12 mouse cellular contexts compared by ENCODE assay signal in the genomic region with DNA sequence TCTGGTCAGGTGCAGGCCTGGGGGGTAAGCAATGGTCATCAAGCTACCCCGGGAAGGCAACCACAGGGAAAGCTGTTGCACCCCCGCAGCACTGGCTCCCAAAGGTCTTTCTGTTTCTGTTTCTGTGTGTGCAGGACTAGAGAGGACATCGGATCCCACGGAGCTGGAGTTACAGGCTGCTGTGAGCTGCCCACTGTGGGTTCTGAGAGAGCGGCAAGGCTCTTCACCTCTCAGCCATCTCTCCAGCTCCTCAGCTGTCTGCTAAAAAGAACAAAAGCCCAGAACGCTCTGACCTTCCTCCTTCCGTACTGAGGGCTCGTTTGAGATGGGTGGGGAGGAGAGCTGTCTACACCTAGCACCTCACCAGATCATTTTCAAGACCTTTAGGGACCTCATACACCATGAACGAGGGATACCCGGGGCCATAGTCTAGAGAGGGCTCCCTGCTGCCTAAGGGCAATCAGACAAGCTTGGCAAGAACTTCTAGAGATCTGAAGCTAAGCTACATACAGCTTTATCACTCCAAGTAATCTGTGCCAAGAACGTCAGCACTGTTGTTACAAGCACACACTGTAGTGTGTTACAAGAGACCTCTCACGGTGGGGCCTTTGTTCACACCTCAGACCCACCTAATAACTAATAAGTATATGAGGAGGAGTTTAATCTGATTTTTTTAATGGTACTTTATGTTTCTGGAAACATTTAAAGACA. TPM values are rescaled to one million over a fixed set of nuclear protein-coding genes. Genes with fewer than 3 reads are reported as not detected.
DNase-seq lines count a peak whose midpoint lies in the region; ATAC-seq and TF ChIP-seq lines count a peak whose summit lies in the region.
"Had no signal": no experiment of that assay in that cellular context is flagged by ENCODE, and none has a peak within 500 bp of the region (broad histone marks: within the 10 kb centered on the region; RNA-seq: fewer than 3 reads in every experiment).

No protein-coding gene starts in this region.

- 52% methylated on average over 12 of the region's 12 CpGs for WGBS in forebrain, embryonic 15.5 days
- 71% methylated on average over 12 of the region's 12 CpGs for WGBS in forebrain, embryonic 12.5 days
- 65% methylated on average over 12 of the region's 12 CpGs for WGBS in intestine, embryonic 15.5 days

- H3K9ac ChIP-seq in forebrain, embryonic 15.5 days (replicated peaks): no peak overlapping the region
- no peak overlapping the region for H3K9ac ChIP-seq in forebrain, embryonic 12.5 days
- no peak overlapping the region for H3K9ac ChIP-seq in intestine, embryonic 15.5 days
- H3K9ac ChIP-seq: liver, postnatal 0 days had no signal

- no peaks in the 10 kb centered on the region for H3K9me3 ChIP-seq in forebrain, embryonic 15.5 days
- no peaks in the 10 kb centered on the region for H3K9me3 ChIP-seq in forebrain, embryonic 12.5 days
- no peaks in the 10 kb centered on the region for H3K9me3 ChIP-seq in intestine, embryonic 15.5 days

- no peak overlapping the region for H3K4me2 ChIP-seq in forebrain, embryonic 15.5 days (replicated peaks)
- no peak overlapping the region for H3K4me2 ChIP-seq in forebrain, embryonic 12.5 days
- H3K4me2 ChIP-seq in intestine, embryonic 15.5 days (replicated peaks): no peak overlapping the region

- peaks cover 36% of the 10 kb centered on the region for H3K4me1 ChIP-seq in forebrain, embryonic 15.5 days
- H3K4me1 ChIP-seq in forebrain, embryonic 12.5 days: peaks cover 23% of the 10 kb centered on the region
- H3K4me1 ChIP-seq in intestine, embryonic 15.5 days (replicated peaks): peaks cover 16% of the 10 kb centered on the region

- no peak for TF ChIP-seq CTCF in left cerebral cortex, adult 2 months (IDR thresholded peaks at IDR 0.05)

- peak; percentile 44 for ATAC-seq in forebrain, embryonic 15.5 days (replicated peaks)
- ATAC-seq in forebrain, embryonic 12.5 days (ENCODE audit: low FRiP score): no peak
- ATAC-seq in common myeloid progenitor, adult 5-6 weeks (replicated peaks; ENCODE audit: low read depth, poor library complexity, severe bottlenecking): peak; percentile 42; the same call in 1 of the 2 replicates
- ATAC-seq in intestine, embryonic 15.5 days: peak; percentile 43
- no peak for ATAC-seq in inflammation-experienced regulatory T-cells, adult 6 months
- ATAC-seq in erythroid progenitor cell, adult 5-6 weeks (replicated peaks; ENCODE audit: low FRiP score, poor library complexity, severe bottlenecking): no peak
- ATAC-seq: liver, postnatal 0 days had no signal

- no peak overlapping the region for H3K4me3 ChIP-seq in forebrain, embryonic 15.5 days
- H3K4me3 ChIP-seq in forebrain, embryonic 12.5 days (replicated peaks): no peak overlapping the region
- H3K4me3 ChIP-seq in left cerebral cortex, adult 2 months: no peak overlapping the region
- H3K4me3 ChIP-seq in intestine, embryonic 15.5 days (replicated peaks): no peak overlapping the region

- peak overlapping the region; percentile 39; the same call in 1 of the 2 replicates for H3K27ac ChIP-seq in forebrain, embryonic 15.5 days (replicated peaks)
- H3K27ac ChIP-seq in forebrain, embryonic 12.5 days: no peak overlapping the region
- peak overlapping the region; percentile 12; the same call in 1 of the 2 replicates for H3K27ac ChIP-seq in left cerebral cortex, adult 2 months
- H3K27ac ChIP-seq in intestine, embryonic 15.5 days: no peak overlapping the region

- no peak for DNase-seq in left cerebral cortex, adult 2 months (ENCODE audit: extremely low spot score in 1 of 2, low spot score in 2 of 2)
- DNase-seq in left cerebral cortex, postnatal 10 days (ENCODE audit: extremely low spot score in 1 of 2, low spot score in 2 of 2): no peak
- DNase-seq: adrenal gland, postnatal 36 days; cerebellum, adult 9-11 months; liver, postnatal 0 days; thymus, adult 18-20 months had no signal

- H3K36me3 ChIP-seq in forebrain, embryonic 15.5 days: no peaks in the 10 kb centered on the region
- no peaks in the 10 kb centered on the region for H3K36me3 ChIP-seq in forebrain, embryonic 12.5 days (replicated peaks)
- no peaks in the 10 kb centered on the region for H3K36me3 ChIP-seq in intestine, embryonic 15.5 days

- intact Hi-C loops in left cerebral cortex, adult 2 months (cut with DNase I): no loop called here
- intact Hi-C loops in left cerebral cortex, postnatal 10 days (cut with DNase I): no loop called here

- H3K27me3 ChIP-seq in forebrain, embryonic 15.5 days: no peaks in the 10 kb centered on the region
- H3K27me3 ChIP-seq in forebrain, embryonic 12.5 days: no peaks in the 10 kb centered on the region
- no peaks in the 10 kb centered on the region for H3K27me3 ChIP-seq in intestine, embryonic 15.5 days (replicated peaks)

RNA-seq across cellular contexts. Expression of gene Map4k3, which starts 29.9 kb away (rescaled TPM):
- 31.7 and 33.5 TPM in 2 replicates for polyA plus RNA-seq in forebrain, embryonic 15.5 days (2015; fragmentation: Nextera tagmentation; extraction: Ambion mirVana)
- polyA plus RNA-seq in forebrain, embryonic 12.5 days (2016; fragmentation: Nextera tagmentation; extraction: Ambion mirVana): 29.4 and 34.1 TPM in 2 replicates
- 10 to 100 TPM; 75.0 TPM for total RNA-seq in left cerebral cortex, adult 2 months (2021)
- 10 to 100 TPM; 56.1 to 57.6 TPM for total RNA-seq in left cerebral cortex, postnatal 10 days (2021)
- total RNA-seq in common myeloid progenitor, adult 5-6 weeks (2017): 5.9 and 6.9 TPM in 2 replicates
- 23.5 and 24.1 TPM in 2 replicates for polyA plus RNA-seq in intestine, embryonic 15.5 days (2015; fragmentation: Nextera tagmentation; extraction: Ambion mirVana)
- polyA plus RNA-seq in inflammation-experienced regulatory T-cells, adult 6 months (2017; shearing (Covaris generic)): 1 to 10 TPM in 2 of 3 experiments, under 1 TPM in 1; 0.85 to 5.3 (median 4.8) TPM
- total RNA-seq in erythroid progenitor cell, adult 5-6 weeks (2015; ENCODE audit: low replicate concordance): 2.9 TPM in 2 replicates
- 1.0 and 2.2 TPM in 2 replicates for total RNA-seq in erythroid progenitor cell, adult 5-6 weeks (2017; ENCODE audit: low replicate concordance)

Comparison
In these comparisons a context has a peak if more than half of its experiments do, and no peak if none do; other contexts are left out.
1. ATAC-seq: peak in forebrain, embryonic 15.5 days (single experiment), common myeloid progenitor, adult 5-6 weeks (single experiment) and intestine, embryonic 15.5 days (single experiment); none in forebrain, embryonic 12.5 days (single experiment), inflammation-experienced regulatory T-cells, adult 6 months (single experiment) and erythroid progenitor cell, adult 5-6 weeks (single experiment).
2. H3K27ac ChIP-seq: peak in forebrain, embryonic 15.5 days (single experiment) and left cerebral cortex, adult 2 months (single experiment); none in forebrain, embryonic 12.5 days (single experiment) and intestine, embryonic 15.5 days (single experiment).